Mouse (Mus musculus) ovary, postnatal 14 days (tissue): ENCODE data around the gene Cct7.
"Not testable (repeated sequence)": the region's sequence is repeated elsewhere in the genome, so short reads cannot be mapped to it uniquely, and the experiment has no call there.

Experiments
- DNase-seq: peaks from one replicate; pipeline ENCODE4 v3.0.0; 2022; ENCODE audit warnings: low spot score

The Cct7 gene

DNA sequence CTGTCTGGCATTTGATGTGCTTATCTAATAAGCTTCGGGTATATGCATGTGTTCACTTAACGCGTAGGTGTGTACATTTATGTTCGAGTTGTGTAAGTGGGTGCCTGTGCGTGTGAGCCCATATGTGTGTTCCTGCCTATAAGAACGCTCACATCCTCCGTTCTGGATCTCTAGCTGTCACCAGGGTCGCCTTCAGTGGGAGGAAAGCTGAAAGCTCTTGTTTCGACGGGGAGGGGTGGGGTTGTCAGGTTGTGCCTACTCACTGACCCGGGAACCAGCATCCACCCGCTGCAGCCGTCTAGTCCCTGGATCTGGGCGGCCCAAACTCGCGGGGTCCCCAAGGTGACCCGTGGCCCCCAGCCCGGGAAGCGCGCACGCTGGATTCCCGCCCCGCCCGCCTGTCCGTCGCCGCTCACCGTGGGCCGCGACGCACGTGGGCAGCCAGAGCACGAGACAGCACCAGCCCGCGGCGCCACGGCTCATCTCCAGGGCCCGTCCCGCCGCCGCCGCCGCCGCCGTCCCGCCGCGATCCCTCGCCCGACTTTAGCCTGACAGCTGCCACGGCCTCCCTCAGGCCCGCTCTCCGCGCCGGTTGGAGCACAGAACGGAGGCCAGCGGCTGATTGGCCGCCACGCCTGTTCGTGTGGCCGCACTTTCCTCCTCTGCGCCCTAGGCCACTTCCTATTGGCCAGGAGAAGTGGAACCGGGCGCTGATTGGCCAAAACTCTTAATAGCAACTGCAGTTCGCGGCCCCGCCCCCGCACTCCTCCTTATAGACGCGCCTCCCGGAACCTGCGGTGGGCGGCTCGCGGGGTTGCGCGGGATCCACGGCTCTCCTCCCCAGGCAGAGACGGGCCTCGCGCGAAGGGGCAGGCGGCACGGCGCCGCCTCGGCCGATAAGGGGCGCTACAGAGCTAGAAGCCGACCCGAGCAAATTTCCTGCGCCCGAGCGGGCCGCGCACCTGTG lies at the start of gene Cct7:
Gene Cct7 (plus strand): TSS at position 818 of the 967 bp plus-strand sequence.
- peak; percentile 97 for DNase-seq

DNA sequence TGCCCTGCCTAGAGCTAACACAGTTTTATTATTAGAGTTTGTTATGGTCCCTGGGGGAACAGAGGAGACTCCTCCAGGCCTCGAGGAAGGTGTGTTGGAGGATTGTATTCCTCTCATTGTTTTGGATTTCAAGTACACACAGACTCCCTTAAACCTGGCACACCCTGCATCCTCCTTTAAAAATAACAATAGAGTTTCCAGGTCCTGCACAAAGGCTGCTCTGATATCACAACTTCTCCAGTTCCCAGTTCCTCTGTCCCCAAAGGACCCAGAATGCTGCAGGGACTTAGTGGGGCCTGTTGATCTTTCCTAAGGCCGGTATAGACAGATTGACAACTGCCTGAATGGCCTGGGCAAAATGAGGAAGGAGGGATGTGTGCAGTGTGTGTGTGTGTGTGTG lies 48.7 kb upstream of the Cct7 start:
- DNase-seq: no peak

DNA sequence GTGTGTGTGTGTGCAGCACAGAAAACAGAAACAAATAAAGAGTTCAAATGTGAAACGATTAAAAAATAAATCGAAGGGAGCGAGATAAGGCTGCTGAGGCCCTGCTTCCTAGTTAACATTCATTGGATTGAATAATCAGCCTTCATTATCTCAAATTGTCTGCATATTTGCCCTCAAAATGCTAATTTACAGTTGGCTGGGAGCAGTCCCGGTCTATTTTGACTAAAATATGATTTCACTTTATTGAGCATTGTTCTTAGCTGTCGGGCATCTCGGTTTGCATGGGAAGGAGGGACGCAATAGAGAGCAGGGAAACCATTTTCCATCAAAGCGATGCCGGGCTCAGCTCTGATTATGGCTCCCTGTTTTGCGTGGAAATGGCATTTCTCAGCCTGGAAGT lies 48.3 kb upstream of the Cct7 start:
- DNase-seq: no peak

DNA sequence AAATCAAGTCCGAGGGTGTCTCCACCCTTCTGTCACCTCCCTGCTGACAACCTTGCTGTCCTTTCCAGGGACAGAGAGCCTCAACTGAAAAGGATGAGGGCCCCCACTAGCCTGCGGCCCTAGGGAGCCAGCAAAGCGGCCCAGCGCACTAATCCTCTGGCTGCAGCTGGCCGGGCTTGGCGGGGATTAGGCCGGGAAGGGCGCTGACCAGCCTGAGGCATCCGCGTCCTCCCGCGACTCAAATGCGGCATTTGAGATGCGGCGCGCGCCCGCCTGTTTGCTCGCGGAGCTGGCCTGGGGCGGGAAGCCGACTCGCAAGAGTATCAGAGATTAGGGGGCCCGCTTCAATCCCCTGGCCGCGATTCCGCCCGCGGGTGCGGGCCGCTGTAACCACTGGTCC lies 42.3 kb upstream of the Cct7 start:
- DNase-seq: no peak

DNA sequence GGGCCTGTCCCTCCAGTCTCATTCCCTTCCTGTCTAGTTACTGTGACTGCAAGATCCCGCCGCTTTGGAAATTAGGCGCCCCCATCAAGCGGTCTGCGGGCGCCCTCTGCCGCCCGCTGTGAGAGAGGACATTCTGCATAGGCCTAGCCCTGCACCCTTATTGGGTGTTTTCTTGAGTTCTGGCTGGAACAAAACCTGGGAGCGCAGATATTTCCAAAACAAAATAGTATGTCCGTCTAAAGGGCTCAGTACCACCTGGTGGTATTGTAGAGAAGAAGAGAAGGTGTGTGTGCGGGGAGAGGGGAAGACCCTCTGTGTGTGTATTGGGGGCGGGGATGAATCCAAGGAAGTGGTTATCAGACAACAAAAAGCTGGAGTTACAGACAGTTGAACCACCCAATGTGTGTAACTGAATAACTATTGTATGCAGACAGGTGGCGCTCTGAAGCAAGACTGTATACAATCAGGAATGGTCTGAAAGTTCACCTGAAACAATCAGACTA lies 40.5 kb upstream of the Cct7 start:
- DNase-seq: peak; percentile 47

DNA sequence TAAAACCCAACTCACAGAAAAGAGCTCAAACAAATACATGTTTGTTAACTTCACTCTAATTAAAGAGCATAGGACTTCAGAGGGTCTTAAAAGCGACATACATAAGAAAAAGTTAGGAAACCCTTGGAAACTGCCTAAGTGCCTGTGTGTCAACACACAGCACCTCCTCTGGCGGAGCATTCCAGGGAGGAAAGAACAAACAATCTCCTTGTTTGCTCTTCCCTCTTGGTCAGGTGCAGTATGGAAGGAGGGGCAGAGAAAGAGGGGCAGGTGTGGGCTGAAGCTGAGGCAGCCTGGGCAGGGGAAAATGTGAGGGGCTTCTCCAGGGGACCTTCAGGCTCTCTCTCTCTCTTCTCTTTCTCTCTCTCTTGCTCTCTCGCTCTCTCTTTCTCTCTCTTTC lies 35.5 kb upstream of the Cct7 start:
- no peak for DNase-seq

DNA sequence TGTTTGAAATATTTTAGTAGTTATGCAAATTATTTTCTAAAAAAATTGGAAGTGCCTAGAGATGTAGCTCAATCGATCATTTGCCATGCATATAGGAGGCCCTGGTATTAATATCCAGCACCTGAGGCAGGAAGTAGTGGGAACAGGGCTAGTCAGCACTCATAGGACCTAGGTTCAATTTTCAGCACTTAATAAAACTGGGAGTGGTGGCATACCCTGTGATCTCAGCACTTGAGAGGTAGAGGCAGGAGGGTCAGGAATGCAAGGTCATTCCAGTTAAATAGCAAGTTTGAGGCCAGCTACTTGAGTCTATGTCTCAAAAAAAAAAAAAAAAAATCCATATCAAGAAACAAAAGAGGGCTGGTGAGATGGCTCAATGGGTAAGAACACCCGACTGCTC lies 32.2 kb upstream of the Cct7 start:
- DNase-seq: no peak

DNA sequence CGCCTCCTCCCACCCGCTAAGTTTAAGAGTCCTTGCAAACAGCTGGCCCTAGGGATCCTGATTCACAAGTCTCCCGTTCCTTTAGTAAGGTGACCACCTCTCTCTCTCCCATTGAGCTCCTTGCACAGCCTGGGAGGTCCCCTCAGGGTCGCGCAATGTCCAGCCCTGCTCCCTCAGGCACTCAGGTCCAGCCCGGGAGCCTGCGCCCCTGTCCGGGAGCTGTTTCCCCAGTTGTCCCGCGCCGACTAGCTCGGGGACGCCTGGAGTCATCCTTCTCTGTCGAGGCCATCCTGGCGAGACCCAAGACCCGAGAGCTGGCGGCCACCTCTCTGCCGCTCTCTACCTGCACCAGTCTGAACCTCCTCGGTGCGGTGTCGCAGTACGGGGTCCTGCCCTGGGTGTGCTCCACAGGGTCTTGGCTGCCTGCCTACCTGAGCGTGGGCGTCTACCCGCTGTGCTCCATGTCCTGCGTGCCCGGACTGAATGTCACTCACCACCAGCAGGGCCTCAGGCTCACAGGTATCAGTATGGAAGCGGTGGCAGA lies 27.4 kb upstream of the Cct7 start, which contains the start of gene Noto:
Gene Noto (plus strand): TSS at position 51 of the 544 bp plus-strand sequence.
- no peak for DNase-seq

DNA sequence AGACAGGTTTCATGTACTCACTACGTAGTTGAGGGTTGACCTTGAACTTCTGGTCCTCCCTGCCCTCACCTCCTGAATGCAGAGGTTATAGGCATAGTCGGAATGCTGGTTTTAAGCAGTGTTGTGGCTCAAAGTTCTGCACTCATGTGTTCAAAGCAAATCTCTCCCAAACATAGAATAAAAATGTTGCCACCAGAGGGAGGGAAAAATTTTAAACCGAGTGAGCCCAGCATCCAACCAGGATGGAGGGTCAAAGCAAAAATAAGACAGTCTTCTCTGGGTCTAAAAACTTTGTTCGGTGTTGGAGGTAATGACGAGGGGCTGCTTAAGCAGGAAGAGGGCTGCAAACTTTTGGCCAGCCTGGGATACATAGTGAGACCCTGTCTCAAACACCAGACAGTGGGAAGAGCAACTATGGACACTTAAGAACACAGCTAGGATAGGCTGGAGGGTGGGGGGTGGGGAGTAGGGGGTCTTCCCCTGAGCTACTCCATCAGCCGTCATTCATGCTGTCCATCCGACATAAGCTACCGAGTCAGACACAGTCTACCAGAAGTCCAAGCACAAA lies 20.0 kb upstream of the Cct7 start:
- no peak for DNase-seq

DNA sequence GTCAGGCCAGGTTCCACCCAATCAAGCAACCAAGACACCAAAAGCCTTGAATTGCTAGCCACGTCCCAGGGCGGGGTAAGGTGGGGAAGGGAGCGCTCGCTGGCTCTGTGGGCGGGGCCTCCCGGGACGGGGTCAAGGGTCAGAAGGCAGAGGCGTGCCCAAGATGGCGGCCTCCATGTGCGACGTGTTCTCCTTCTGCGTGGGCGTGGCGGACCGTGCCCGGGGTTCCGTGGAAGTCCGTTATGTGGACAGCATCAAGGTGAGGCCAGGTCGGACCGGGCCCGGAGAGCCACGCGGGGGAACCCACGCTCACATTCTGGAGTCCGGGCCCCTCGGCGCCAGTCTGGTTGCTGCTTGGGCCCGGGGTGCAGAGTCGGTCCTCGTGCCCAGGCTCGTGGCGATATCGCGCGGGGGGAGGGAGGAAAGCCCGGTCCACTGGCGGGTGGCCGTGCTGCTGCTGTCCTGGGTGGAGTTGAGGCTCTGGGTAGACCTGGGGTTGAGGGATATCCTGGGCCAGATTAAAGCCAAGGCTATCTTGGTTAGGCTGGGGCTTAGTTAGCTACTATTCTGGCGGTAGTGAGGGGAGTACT lies 19.4 kb upstream of the Cct7 start, which contains the start of gene Smyd5:
Gene Smyd5 (plus strand): TSS at position 148 of the 590 bp plus-strand sequence.
- DNase-seq: peak; percentile 85

DNA sequence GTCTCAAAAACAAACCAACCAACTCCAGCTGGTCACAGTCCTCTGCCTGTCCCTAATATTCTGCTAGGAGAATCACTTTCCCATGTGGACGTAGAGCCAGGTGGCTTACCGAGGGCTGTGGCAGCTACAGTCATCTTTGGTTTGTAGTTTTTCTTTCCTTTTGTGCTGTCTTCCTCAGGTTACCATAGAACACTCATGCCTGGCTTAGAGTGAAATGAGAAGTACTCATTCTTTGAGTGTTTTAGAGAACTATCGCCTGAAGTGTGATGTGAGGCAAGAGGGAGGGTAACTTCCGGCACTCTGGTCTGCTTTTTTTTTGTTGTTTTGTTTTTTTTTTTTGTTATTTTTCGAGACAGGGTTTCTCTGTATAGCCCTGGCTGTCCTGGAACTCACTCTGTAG lies 17.4 kb upstream of the Cct7 start:
- no peak for DNase-seq

DNA sequence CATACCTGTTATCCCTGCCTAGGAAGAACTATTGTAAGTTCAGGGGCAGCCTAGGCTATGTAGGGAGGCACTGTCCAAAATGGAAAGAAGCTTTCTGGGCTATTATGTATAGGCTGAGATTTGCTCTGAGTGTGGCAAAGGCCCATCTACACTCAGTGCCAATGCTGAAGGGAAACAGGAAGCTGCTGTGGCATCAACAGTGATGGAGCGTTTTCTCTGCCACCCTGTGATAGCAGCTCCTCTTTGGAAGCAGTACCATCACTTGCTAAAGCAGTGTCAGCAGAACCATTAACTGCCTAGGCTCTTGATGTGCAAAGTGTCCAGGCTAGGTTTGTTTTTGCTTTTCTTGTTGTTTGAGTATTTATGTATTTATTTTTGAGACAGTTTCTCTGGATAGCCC lies 15.1 kb upstream of the Cct7 start:
- no peak for DNase-seq

DNA sequence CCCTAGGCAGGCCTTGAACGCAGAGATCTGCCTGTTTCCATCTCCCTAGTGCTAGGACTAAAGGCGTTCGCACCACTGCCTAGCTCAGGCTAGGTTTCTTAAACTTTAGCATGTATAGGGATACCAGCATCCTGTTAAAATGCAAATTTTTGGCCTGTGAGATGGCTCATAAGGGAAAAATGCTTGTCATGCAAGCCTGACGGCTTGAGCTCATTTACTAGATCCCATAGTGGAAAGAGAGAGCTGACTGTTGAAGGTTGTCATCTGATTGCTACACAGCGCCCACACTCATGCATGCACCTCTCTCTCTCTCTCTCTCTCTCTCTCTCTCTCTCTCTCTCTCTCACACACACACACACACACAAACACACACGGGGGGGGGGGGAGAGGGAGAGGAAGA lies 14.7 kb upstream of the Cct7 start:
- DNase-seq: no peak

DNA sequence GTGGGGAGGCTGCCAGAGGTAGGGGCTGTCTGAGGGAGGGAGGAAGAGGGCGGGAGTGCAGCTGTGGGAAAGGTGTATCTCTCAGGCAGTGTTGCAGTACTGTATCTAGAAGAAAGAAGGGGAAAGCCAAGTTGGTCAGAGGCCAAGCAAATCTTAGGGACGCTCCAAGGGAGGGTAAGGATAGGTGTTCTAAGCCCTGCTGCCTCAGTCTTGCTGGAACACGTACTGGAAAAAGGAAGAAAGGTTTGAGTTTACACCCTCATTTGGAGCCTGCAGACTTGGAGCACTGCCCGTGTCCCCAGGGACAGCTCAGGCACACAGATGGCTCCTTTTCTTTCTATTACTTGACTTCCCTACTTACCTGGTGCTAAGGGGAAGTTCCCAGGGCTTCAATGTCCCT lies 10.2 kb upstream of the Cct7 start:
- no peak for DNase-seq

DNA sequence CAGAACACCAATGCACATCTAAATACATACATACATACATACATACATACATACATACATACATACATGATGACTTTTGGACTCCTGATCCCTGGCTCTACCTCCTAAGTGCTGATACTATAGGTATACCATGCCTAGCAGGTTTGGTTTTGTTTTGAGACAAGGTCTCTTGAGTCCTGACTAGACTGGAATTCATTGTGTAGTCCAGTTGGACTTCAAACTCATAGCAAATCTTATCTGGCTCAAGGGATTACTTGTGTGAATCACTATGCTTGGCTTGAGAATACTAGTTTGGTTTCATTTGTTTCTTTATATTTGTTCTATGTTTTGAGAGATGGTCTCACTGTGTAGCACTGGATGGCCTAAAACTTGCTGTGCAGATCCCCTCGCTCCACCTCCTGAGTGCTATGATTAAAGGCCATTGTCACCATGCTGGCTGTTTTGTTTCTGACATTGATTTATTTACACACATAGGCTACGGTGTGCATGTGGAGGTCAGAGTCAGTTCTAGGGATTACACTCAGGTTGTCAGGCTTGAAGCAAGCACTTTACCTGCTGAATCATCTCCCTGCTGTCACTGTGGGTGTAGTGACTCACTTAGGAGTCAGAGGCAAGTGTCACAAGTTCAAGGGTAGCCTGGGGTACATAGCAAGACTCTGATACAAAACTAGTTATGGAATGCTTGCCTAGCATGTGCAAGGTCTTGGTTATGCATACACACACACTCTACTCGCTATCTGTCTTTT lies 7.7 kb upstream of the Cct7 start:
- no peak for DNase-seq

DNA sequence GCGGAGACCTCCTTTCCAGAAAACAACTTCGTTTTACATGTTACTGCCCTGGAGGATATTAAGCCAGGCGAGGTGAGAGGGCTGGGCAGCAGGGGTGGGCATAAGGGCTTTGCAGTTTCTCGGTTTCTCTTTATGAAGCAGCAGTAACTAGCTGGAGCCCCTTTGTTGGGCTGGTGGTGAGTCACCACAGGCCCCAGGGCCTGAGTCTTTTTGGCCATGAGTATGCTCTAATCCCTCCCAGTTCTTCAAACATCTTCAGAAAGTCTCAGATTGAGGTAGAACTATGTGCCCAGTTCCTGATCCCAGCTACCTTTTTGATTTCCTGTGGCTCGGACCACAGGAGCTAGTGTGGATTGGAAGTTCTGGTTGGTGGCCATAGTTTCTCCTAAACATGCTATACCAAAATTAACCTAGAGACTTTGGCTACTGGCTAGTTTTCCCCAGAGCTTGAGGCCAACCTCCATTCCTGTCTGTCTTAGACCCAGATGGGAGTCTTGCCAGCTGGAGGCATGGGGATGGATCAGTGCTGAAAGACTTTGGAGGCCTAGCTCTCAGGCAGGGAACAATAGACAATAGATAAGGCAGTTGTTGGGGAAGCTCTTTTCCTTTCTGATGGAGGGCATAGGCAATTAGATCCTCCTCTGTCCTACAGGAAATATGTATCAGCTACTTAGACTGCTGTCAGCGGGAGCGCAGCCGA lies 6.9 kb upstream of the Cct7 start:
- DNase-seq: no peak

DNA sequence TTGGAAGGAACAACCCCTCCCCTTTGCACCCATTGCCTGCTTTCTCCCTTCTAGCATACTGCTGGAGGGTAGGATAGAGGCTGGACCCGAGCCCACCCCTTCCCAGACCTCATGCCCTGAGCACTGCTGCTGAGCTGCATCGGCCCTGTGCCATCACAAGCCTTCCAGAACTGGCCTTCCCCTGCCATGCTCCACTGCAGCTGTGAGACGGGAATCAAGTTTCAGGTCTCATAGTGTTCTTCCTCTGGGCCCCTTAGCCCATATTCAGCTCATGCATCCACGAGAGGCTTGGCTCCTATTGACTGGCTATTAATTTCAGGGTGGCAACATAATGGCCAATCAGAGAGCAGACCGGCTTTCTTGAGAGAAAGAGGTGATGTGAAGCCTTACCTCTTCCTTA lies 6.0 kb upstream of the Cct7 start:
- no peak for DNase-seq

DNA sequence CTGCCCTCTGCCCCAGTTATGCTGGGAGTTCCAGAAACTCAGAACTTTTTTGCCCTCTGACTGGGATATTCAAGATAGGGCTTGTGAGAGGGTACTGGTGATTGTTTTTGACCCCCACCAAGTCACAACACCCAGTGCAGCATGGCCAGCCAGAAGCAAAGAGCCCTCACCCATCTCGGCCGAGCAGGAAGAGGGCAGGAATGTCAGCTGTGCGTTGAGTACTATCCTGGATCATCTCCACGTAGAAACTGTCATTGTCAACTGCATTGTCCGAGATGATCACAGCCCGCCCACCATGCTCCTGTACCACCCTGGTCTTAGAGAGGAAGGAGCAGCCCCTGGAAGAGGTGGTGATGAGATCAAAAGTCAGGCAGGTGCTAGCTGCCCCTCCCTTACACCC lies 4.0 kb upstream of the Cct7 start:
- no peak for DNase-seq

DNA sequence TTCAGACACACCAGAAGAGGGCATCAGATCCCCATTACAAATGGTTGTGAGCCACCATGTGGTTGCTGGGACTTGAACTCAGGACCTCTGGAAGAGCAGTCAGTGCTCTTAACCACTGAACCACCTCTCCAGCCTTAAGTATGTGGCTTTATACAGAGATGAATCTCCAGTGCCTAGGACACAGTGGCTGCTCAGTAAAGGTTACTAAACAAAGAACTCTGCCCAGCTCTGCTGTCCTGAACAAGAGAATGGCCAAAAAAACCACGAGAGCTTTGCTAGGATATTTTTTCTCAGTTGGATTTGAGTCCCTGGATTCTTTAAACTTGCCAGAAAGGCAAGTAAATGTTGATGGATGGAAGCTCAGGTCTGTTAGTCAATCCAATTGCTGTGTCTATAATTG lies 1.2 kb upstream of the Cct7 start:
- not testable (repeated sequence) for DNase-seq

DNA sequence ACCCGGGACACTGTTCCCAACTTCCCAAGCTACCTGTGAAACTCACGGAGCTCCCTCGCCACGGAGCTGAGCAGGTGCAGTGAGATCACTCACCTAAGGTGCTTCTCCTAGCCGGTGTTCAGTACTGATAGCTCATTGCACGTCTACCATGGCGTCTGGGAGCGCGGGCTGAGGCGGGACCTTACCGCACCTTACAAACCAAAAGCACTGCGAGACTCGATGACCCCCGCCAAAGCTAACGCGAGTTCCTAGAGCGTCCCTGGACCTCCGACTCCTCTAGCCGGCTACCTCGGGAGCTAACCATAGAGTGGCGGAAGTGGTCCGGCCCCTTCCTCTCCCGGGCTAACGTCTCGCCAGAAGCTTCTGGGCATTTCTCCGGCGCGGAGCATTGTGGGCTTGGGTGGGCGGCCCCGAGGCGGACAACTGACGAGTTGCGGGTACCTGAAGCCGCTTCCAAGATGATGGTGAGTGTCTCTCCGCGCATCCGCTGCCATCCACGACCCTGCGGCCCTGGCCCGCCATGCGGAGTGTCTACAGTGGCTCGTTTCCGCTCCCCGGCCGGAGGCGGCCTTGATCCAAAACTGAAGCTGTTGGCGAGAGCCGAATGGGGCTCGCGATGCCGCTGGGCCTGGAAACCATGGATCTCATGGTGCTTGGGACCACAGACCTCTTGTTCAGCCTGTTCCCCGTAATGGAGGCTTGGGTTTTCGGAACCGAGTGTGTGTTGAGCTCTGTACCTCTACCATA lies 523 bp downstream of the Cct7 start, which contains the start of gene Pradc1:
Gene Pradc1 (minus strand): TSS at position 307 of the 747 bp plus-strand sequence.
- peak; percentile 93 for DNase-seq

DNA sequence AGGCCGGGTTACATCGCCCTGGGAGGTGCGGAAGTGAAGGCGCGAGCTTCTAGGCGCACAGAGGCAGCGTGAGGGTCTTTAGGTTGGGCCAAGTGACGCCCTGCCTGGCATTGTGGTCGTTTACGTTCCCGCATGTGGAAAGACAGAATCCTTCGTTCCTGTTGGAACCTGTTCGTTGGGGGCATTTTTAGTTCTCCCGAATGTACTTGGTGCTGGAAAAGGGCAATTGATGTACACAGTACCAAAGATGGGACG lies 1.0 kb downstream of the Cct7 start:
- no peak for DNase-seq
